Mouse (Mus musculus) embryo, embryonic 10 days (tissue): Measurements from ENCODE around the gene Cfl1.
A peak's percentile ranks its signal among the peaks of the same experiment; 100 is the strongest.

Experiments used
- DNase-seq: peaks from one replicate; pipeline ENCODE4 v3.0.0-alpha.2; 2015; ENCODE audit warnings: low spot score

The Cfl1 gene

DNA sequence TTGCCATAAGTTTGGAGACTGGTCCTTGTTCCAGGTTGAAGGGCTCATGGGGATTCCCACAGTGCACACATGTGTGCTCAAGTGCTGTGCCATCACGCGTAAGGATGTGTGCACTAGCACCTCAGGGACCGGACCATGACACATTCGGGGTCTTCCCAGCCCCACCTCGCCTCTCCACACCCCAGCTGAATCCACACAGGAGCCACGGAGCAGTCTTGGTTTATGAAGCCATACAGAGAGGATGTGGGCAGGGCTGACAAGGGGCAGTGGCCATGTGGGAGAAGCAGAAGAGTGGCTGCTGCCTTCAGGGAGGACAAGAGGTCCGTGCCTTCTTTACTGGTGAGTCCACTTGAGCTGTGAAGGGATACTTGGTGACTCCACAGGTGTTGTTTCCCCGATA is 25.2 kb upstream of the Cfl1 start:
- DNase-seq, result no peak

DNA sequence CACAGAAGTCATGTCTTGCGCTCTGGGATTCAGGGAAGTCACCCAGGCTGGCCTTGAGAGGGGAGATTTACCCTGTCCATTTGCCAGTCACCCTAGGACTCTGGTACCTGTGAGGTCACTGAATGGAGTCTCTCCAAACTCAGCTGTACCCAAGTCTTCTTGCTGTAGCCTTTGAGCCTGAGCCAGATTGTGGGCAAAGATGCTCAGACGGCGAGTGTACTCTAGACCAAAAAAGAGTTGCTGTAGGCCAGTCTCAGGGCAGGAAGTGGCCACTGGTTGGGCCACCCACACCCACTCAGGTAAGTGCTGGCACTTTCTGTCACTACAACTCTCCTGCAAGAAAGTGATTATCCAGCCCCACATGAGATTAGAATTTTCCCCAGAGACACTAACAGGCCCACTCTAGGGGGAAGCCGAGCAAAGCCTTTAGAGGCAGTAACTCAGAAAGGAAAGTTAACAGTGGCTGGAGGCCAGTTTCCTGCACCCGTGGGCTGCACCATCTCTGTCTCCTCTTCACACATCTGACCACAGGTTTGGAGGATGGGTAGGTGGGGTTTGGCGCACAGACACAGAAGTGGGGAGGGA is 23.2 kb upstream of the Cfl1 start:
- DNase-seq, result no peak

DNA sequence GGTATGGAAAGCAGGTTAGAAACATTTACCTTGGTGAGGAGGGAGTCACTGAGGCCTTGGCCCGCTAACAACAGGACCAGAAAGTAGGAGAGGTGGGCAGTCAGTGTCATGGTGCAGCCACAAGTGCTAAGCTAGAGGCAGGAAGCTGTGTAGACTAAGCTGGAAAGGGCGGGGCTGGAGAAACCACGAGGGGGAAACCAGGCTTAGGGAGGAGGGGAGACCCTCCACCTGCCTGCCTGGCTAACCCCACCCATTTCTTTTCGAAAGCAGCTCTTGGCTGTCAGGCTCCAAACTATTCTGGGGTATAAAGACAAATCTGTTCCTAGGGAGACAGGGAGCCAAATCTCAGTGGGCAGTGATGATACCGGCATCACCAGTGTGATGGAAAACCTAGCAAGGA is 21.9 kb upstream of the Cfl1 start, which contains the start of gene Ctsw:
Ctsw (minus strand) TSS at position 134 of the 400 bp plus-strand sequence.
- DNase-seq, result no peak

DNA sequence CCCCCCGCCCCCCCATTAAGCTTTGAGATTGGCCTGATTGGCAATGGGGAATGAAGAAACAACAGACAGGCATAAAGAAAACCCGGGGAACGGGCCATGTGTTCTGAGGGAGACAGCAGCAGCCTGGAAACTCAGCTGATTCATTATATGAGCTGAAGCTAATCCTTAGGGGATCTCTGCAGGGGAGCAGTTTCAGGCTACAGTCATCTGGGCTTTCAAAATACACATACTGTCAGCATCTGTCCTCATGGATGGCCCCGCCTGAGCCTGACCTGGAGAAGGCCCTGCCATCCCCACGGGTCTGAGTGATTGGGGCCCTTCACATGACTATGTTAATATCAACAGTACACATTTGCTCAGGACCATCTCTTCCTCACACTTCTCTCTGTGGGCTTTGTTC is 18.4 kb upstream of the Cfl1 start:
- no peak for DNase-seq

DNA sequence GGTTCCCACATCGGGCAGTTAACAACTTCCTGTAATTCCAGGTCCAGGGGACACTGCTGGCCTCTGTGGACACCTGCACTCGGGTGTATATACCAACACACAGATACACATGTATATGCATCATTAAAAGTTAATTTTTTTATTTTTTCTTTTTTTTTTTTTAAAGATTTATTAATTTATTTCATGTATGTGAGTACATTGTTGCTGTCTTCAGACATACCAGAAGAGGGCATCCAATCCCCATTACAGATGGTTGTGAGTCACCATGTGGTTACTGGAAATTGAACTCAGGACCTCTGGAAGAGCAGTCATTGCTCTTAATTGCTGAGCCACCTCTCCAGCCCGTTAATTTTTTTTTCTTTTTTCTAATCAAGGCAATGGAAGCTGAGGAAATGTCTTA is 17.4 kb upstream of the Cfl1 start:
- DNase-seq, result no peak

DNA sequence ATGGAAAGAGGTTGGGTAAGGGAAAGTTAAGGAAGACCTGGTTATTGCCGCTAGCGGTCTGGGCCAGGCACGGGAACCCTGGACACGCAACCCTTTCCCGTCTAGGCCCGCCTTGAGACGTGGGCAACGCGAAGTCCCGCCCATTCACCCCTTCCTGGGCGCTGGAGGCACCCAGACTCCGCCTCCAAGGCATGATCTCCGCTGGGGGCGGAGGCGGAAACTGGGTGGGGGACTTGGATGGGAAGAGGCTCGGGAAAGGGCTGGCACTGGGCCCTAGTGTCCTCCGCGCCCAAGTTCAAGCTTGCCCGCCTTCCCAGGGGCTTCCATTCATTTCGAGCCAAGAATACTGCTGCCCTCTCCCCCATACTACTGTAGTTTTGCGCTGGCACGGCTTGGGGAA is 16.5 kb upstream of the Cfl1 start, which contains the start of gene Efemp2:
Efemp2 (plus strand) TSS at position 235 of the 400 bp plus-strand sequence.
- peak; percentile 85 for DNase-seq

DNA sequence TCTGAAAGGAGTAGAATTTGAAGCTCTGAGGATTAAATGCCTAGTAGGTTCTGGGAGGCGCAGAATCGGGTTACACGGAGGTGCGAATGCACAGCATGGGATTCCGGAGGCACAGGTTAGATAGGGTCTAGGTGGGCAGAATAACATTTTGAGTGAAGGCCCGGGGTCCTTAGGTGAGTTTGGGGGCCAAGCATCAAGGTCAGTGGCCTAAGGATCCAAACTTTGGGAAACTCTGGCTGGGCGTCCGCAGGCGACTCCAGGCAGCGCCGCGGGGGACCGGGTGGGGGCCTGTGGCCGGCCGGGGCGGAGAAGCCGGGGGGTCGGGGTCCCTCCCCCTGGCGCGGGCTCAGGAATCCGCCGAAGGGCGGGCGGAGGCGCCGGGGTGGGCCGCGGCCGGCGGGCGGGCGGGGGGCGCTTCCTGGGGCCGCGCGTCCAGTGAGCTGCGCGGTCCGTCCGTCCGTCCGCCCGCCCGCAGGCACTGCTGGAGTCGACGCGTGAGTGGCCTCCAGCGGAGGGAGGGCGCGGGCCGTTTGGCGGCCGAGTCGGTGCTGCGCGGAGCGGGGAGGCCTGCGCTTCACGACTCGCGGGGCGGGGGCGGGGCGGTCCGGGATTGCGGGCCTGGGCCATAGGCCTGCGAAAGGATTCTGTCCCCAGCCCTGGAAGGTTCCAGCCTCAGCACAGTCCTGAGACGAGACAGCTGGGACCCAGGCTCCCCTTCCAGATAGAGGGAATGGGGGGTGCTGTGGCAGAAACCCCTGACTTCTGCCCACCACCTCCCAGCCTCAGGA is 15.8 kb upstream of the Cfl1 start:
- peak; percentile 62 for DNase-seq

DNA sequence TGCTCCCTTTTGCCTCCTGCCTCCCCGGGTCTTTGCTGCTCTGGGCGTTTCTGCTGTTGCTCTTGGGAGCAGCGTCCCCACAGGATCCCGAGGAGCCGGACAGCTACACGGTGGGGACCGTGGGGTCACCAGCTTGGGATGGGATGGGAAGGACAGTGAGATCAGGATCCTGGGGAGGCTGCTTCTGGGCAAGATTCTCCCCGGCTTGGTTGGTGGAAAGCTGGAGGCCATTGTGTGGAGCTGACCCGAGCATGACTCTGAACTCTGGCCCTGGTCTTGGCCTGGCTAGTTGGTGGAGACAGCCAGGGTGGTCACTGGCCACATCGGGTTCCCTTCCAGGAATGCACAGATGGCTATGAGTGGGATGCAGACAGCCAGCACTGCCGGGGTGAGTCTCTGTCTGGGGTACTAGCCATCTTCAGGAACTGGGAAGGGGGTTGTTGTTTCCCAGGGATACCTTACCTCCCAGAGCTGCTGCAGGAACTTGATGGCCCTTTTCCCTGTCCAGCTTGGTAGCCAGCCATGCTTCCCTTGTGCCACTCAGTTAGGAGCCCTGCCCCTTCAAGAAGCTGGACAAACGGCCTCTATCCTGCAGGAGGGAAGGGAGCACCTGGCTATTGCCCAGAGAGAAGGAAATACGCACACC is 15.1 kb upstream of the Cfl1 start:
- DNase-seq, result no peak

DNA sequence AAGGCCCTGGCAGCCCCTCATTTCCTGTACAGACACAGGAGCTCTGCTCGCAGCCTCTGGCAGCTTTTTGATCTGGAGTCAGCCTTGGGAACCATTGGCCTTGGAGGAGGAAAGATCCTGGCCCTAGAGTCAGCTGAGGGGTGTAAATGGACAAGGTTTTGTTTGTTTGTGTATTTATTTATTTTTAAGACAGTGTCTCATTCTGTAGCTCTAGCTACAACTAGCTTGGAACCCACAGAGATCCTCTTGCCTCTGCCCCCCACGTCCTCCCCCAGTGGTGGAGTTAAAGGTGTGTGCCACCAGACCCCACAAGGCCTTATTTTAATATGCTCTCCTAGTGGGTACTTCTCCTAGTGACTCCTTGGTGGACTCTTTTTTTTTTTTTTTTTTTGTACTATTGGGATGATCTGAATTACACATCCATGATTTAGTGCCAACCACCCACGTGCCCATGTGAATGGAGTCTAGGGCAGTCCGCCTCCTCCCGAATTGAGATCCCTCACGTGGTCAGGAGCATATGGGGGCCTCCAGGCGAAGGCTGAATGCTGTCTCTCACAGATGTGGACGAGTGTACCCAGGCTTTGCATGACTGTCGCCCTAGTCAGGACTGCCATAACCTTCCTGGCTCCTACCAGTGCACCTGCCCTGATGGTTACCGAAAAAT is 13.1 kb upstream of the Cfl1 start:
- no peak for DNase-seq

DNA sequence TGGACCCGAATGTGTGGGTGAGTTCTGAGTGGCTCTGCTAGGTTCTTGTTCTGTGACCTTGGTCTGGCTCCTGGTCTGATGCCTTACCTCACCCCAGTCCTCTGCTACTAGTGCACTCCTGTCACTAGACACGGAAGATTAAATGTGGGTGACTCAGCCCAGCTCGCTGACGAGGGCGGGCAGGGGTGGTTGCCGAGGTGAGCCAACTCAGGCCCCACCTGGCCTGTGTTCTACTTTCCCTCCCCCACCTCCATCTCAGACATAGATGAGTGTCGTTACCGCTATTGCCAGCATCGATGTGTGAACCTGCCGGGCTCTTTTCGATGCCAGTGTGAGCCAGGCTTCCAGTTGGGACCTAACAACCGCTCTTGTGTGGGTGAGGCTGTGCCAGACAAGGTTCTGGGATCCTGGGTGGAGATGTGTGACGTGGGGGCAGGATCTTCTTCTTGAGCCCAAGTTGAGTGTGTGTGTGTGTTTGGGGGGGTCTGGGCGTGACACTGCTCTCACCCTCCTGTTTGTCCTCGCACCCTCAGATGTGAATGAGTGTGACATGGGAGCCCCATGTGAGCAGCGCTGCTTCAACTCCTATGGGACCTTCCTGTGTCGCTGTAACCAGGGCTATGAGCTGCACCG is 12.5 kb upstream of the Cfl1 start:
- DNase-seq, result no peak

DNA sequence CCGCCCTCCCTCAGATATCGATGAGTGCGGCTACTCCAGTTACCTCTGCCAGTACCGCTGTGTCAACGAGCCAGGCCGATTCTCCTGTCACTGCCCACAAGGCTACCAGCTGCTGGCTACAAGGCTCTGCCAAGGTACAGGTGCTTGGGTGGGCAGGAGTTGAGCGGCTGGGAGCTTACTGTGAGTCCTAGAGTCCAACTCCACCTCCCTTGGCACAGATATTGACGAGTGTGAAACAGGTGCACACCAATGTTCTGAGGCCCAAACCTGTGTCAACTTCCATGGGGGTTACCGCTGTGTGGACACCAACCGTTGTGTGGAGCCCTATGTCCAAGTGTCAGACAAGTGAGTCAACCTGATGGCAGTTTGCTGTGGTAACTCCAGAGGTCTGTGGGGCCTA is 10.2 kb upstream of the Cfl1 start:
- DNase-seq, result no peak

DNA sequence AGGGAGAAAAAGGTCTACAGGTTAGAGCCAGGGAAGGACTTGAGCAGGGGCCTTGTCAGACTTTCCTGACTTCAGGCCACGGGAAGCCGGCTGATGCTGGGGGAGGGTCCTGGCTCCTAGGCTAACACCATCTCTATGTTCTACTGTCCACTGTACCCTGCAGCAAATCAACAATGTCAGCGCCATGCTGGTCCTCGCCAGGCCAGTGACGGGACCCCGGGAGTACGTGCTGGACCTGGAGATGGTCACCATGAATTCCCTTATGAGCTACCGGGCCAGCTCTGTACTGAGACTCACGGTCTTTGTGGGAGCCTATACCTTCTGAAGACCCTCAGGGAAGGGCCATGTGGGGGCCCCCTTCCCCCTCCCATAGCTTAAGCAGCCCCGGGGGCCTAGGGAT is 8.9 kb upstream of the Cfl1 start:
- no peak for DNase-seq

DNA sequence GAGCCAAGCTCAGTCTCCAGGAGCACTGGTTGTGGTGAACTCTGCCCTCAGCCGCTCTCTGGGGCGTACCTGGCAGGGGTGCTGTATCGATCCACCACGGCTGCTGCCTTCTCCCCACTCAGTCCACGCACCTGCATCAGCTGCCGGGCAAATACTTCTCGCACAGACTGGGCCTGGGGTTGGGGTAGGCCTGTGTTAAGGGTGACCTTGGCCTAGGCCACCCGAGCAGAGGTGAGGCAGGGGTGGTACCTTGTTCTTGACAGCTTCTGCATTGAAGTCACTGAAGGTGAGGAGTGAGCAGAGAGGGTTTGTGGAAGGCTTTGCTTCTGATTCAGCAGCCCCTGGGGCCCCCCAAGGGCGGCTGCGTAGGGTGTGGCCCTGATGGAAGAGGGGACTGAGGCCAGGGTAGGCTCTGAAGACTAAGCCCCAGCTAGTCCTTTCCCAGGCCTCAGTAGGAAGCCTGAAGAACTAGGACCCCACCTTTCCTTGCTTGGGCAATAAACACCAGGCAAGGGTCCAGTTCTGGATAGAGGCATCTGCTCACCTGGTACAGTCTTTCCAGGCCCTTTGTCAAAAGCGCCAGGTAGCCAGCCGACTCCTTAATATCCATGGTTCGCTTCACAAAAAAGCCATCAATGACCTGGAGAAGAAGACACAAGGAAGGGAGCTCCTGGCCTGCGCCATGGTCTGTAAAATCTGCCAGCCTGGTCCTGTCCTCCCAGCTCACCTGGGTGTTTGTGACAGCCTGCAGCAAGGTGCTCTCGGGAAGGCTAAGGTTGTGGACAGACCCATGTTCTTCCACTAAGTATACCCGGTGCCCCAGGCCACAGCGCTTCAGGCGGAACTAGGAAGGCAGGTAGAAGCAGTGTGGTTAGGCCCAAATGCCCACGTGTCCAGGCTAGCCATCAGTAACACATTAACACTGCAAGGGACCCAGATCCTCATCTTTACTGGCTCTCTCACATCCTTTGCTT is 6.6 kb upstream of the Cfl1 start:
- no peak for DNase-seq

DNA sequence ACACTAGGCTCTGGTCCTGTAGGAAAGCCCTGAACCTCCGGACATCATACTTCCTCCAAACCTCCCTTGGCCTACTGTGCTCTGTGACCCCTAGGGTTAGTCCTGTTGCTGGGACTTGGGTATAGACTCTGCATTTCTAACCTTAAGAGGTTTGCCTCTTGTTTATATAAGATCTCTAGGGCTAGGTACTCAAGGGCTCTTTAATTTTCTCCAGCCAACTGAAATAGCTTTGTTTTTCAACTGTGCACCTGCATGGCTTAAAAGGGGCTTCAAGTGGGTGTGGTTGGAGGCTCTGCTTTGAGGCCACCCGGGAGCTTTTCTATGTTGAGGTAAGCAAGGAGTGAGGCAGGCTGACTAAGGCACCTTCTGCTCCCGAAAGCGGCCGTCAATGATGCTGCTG is 5.8 kb upstream of the Cfl1 start:
- DNase-seq, result no peak

DNA sequence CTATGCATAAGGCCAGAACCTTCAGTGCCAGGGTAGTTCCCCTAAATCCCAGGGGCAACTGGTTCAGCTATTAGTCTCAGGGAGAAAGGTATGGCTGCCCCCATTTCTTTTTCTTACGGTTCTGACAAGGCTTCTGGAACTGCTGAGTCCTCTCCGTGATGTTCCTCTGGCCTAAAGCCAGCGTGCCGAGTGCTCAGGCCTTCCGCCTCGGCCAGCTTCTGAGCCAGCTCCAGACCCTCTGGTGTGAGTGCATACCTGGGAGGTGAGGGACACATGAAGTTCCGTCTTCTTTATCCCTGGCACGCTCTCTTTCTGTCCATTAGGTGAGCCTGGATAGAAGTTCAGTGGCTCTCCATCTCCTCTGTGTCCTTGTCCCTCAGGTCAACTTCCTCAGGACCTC is 4.9 kb upstream of the Cfl1 start:
- no peak for DNase-seq

DNA sequence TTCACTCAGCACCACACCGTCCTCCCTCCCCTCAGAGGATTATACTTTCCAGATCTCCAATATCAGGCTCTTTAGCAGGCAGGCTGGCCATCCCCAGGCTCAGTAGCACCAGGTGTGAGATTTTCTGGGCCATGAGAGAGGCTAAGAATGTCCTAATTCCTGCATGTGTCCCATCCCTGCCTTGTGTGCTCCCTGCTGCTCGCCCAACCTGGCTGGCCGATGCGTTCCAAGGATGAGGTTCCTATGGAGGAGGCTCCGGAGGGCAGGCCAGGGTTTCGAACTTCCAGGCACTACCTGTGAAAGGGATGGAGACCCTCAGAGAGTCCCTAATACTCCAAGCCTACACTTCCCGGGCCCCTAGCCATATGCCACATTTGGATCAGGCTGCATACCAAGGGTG is 4.4 kb upstream of the Cfl1 start:
- no peak for DNase-seq

DNA sequence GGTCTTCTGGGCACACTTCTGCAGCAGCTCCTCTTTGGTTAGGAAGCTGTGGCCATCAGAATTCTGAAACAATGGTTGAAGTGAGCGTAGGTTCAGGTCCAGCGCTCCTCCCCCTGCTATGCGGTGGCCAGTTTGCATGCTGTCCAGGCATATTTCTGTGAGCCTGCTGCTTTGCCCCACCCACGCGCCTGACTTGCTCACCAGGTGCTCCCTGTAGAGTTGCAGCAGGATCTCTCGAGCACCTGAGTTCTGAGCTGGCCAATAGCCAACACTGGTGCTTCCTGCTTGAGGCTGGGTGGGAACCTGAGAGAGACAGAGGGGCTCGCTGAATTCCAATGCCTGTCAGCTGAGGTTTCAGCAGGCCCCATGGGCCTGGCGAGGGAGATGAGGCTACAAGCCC is 4.0 kb upstream of the Cfl1 start:
- no peak for DNase-seq

DNA sequence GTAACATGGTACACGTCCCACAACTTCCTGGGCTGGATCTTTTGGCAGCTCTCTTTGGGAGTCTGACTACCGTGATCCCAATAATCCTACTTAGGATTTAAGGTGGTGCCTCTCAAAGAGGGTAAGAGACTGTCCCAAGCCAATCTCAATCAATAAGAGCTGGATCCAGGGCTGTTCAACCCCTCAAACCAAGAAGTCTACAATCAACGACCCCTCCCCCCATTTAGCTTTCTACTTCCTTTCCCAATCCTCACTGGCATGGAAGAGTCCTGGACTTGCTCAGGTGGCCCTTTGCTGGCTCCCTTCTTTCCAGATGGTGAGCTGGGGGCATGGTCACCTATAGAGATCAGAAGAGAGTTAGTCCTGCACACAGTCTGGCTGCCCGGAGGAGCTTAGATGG is 3.5 kb upstream of the Cfl1 start:
- DNase-seq, result no peak

DNA sequence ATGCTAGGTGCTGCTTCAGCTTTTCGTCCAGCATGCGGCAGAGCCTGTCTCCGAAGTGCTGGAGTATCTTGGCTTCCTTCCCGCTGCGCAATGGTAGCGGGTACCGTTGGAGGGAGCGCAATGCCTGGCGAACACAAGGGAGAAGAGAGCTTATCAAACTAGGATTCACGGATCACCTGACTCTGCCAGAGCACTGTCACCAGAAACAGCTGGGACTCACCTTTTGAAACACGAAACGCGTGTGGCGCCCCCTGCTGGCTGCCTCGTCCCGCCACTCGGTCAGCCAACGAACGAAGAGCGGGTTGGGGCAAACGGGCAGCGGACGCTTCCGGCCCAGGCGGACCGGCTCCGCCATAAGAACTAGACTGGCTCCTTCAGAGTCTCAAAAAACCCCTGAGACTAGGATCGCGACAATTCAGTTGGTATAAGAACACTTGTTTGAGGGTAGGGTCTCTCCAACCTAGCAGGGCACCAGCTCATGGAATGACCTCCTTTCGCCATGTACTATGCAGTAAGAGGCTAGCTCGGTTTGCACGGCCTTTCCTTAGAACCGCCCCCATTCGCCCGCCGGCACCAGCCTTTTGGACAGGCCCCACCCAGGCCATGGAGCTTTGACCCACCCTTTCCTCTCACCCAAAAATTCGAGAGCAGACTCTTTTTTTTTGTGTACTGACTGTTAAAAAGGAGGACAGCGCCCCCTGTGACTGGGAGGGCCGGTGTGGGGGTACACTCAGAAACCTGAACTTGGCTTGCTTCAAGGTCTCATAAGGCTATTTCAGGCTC is 2.3 kb upstream of the Cfl1 start, which contains the start of gene Mus81:
Mus81 (minus strand) TSS at position 635 of the 783 bp plus-strand sequence.
- DNase-seq, result peak; percentile 96

DNA sequence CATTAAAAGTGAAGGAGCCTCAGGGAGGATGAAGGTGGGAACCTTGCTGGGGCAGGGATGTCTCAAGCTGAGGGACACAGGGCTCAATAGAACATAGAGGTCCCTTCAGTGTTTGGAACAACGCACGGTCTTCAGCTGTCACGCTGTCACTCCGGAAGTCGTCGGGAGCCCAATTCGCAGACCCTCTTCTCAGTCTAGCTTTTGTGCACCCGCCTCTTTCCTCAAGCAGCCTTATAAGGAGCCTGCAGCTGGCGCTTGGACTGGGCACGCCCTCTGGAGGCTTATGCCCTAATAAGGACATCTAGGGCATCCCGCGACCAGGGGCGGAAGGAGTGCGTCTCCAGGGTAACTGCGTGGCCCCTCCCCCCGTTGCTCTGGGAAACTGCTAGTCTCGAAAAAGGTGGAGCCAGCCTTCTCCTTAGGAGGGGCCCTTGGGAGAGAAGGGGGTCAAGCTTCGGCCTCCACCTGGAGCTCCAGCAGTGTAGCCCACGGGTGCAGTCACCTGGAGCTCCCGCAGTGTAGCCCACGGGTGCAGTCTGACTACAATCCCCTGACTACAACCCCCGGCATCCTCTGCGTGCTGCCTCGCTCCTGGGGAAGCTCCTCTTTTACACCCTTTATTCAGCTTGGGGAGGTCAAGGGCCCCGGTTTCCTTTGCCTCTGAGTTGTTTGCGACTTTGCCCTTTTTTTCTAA is 1.2 kb upstream of the Cfl1 start:
- DNase-seq, result peak; percentile 99
